15 mouse cellular contexts compared by ENCODE assay signal in genomic region chr7:99295104-99295503, GRCm38 (mm10). TPM values are rescaled to one million over a fixed set of nuclear protein-coding genes. Genes with fewer than 3 reads are reported as not detected.
DNase-seq lines count a peak whose midpoint lies in the region; ATAC-seq and TF ChIP-seq lines count a peak whose summit lies in the region.
"Had no signal": no experiment of that assay in that cellular context is flagged by ENCODE, and none has a peak within 500 bp of the region (broad histone marks: within the 10 kb centered on the region; RNA-seq: fewer than 3 reads in every experiment).

No protein-coding gene starts in this region.

- peaks cover 12% of the 10 kb centered on the region; the same call in 1 of the 2 replicates for H3K36me3 ChIP-seq in forebrain, embryonic 14.5 days (ENCODE audit: control insufficient read depth, insufficient read depth, low read length)
- peaks cover 14% of the 10 kb centered on the region for H3K36me3 ChIP-seq in forebrain, embryonic 10.5 days (replicated peaks)
- H3K36me3 ChIP-seq in neural tube, embryonic 13.5 days: peaks cover 37% of the 10 kb centered on the region
- no peaks in the 10 kb centered on the region for H3K36me3 ChIP-seq in myocyte (ENCODE audit: control insufficient read depth, insufficient read depth)
- no peaks in the 10 kb centered on the region for H3K36me3 ChIP-seq in liver, embryonic 12.5 days

- peak; percentile 28 for DNase-seq in forebrain, embryonic 14.5 days (ENCODE audit: low spot score)
- DNase-seq in forebrain, embryonic 10.5 days (ENCODE audit: extremely low spot score, low spot score): no peak
- DNase-seq in neural tube, embryonic 10.5 days (ENCODE audit: extremely low spot score, low spot score): no peak
- DNase-seq in gastrocnemius, postnatal 14 days: peak; percentile 64
- no peak for DNase-seq in testis, postnatal 14 days (ENCODE audit: low spot score)
- DNase-seq: B cell, adult 2 months; embryo, embryonic 11 days; kidney, adult 2 months; lung, postnatal 36 days had no signal

- TF ChIP-seq POLR2A in myocyte (IDR thresholded peaks at IDR 0.05; ENCODE audit: insufficient read length, low read depth): no peak

- no peak overlapping the region for H3K9ac ChIP-seq in forebrain, embryonic 14.5 days (ENCODE audit: low read length)
- no peak overlapping the region for H3K9ac ChIP-seq in neural tube, embryonic 13.5 days
- H3K9ac ChIP-seq in liver, embryonic 12.5 days: no peak overlapping the region
- H3K9ac ChIP-seq: neural tube, embryonic 12.5 days had no signal

- H3K4me2 ChIP-seq in forebrain, embryonic 14.5 days (ENCODE audit: low read length): no peak overlapping the region
- H3K4me2 ChIP-seq in neural tube, embryonic 13.5 days: no peak overlapping the region
- H3K4me2 ChIP-seq in myocyte (ENCODE audit: low read depth): peak overlapping the region; percentile 84
- no peak overlapping the region for H3K4me2 ChIP-seq in liver, embryonic 12.5 days
- H3K4me2 ChIP-seq: neural tube, embryonic 12.5 days had no signal

- H3K27me3 ChIP-seq in forebrain, embryonic 14.5 days (replicated peaks; ENCODE audit: control insufficient read depth, insufficient read depth, low read length): no peaks in the 10 kb centered on the region
- no peaks in the 10 kb centered on the region for H3K27me3 ChIP-seq in forebrain, embryonic 10.5 days (ENCODE audit: poor library complexity, severe bottlenecking)
- no peaks in the 10 kb centered on the region for H3K27me3 ChIP-seq in neural tube, embryonic 13.5 days
- H3K27me3 ChIP-seq in myocyte (ENCODE audit: control insufficient read depth, insufficient read depth, insufficient read length): no peaks in the 10 kb centered on the region
- peaks cover 13% of the 10 kb centered on the region; the same call in 1 of the 2 replicates for H3K27me3 ChIP-seq in liver, embryonic 12.5 days (replicated peaks)
- H3K27me3 ChIP-seq: neural tube, embryonic 12.5 days had no signal

- no peaks in the 10 kb centered on the region for H3K79me2 ChIP-seq in myocyte (ENCODE audit: control insufficient read depth, insufficient read depth)

- peak overlapping the region; percentile 23; the same call in 1 of the 2 replicates for H3K27ac ChIP-seq in forebrain, embryonic 14.5 days (ENCODE audit: low read depth, low read length)
- no peak overlapping the region for H3K27ac ChIP-seq in forebrain, embryonic 10.5 days
- H3K27ac ChIP-seq in neural tube, embryonic 13.5 days (replicated peaks): peak overlapping the region; percentile 75
- H3K27ac ChIP-seq in liver, embryonic 12.5 days: no peak overlapping the region
- H3K27ac ChIP-seq: neural tube, embryonic 12.5 days had no signal

- intact Hi-C loops in gastrocnemius, postnatal 14 days (cut with DNase I; ENCODE audit: low total_unique reads): no loop called here

- no peak overlapping the region for H3K4me3 ChIP-seq in forebrain, embryonic 14.5 days (ENCODE audit: low read depth, low read length)
- no peak overlapping the region for H3K4me3 ChIP-seq in forebrain, embryonic 10.5 days
- H3K4me3 ChIP-seq in neural tube, embryonic 13.5 days: no peak overlapping the region
- no peak overlapping the region for H3K4me3 ChIP-seq in myocyte
- H3K4me3 ChIP-seq in liver, embryonic 12.5 days: no peak overlapping the region
- H3K4me3 ChIP-seq: neural tube, embryonic 12.5 days had no signal

- WGBS in forebrain, embryonic 14.5 days: 64% methylated on average over 8 of the region's 8 CpGs
- 71% methylated on average over 8 of the region's 8 CpGs for WGBS in forebrain, embryonic 10.5 days
- WGBS in neural tube, embryonic 13.5 days: 68% methylated on average over 8 of the region's 8 CpGs
- 71% methylated on average over 8 of the region's 8 CpGs for WGBS in liver, embryonic 12.5 days (ENCODE audit: insufficient replicate concordance)

- H3K9me3 ChIP-seq in forebrain, embryonic 14.5 days (replicated peaks; ENCODE audit: control insufficient read depth, low read length): no peaks in the 10 kb centered on the region
- H3K9me3 ChIP-seq in forebrain, embryonic 10.5 days: peaks cover 9% of the 10 kb centered on the region; the same call in 1 of the 2 replicates
- H3K9me3 ChIP-seq in neural tube, embryonic 13.5 days: no peaks in the 10 kb centered on the region
- no peaks in the 10 kb centered on the region for H3K9me3 ChIP-seq in liver, embryonic 12.5 days (replicated peaks)

- no peak for ATAC-seq in forebrain, embryonic 14.5 days
- ATAC-seq in neural tube, embryonic 13.5 days (ENCODE audit: low read depth): no peak
- no peak for ATAC-seq in liver, embryonic 12.5 days

- H3K4me1 ChIP-seq in forebrain, embryonic 14.5 days (ENCODE audit: control insufficient read depth, insufficient read depth, low read length): no peaks in the 10 kb centered on the region
- H3K4me1 ChIP-seq in forebrain, embryonic 10.5 days: peaks cover 14% of the 10 kb centered on the region
- H3K4me1 ChIP-seq in neural tube, embryonic 13.5 days (replicated peaks): peaks cover 33% of the 10 kb centered on the region
- H3K4me1 ChIP-seq in liver, embryonic 12.5 days: no peaks in the 10 kb centered on the region

- no peak overlapping the region for H3ac ChIP-seq in myocyte (ENCODE audit: control insufficient read depth, insufficient read length)

TF ChIP-seq in myocyte, 11 proteins besides CTCF, POLR2A, EP300 and RAD21:
- peak in 2 of 3 experiments; percentile 68 to 74 for TF ChIP-seq MYOG (IDR thresholded peaks at IDR 0.05; ENCODE audit: control insufficient read depth in 1 of 3, insufficient read depth in 1 of 3, insufficient read length in 2 of 3, low read depth in 2 of 3)
- no peak for TF ChIP-seq POLR2AphosphoS2 (IDR thresholded peaks at IDR 0.05; ENCODE audit: insufficient read length, low read depth)
- no peak for TF ChIP-seq TCF12 (IDR thresholded peaks at IDR 0.05; ENCODE audit: insufficient read depth, poor library complexity, severe bottlenecking)
- peak in 2 of 3 experiments; percentile 59 to 84 for TF ChIP-seq MYOD1 (IDR thresholded peaks at IDR 0.05; ENCODE audit: control insufficient read depth in 1 of 3, insufficient read length in 2 of 3, low read depth in 2 of 3)
- peak; percentile 41 for TF ChIP-seq SRF (IDR thresholded peaks at IDR 0.05; ENCODE audit: control insufficient read depth, insufficient read length, low read depth)
- no peak for TF ChIP-seq E2F4 (IDR thresholded peaks at IDR 0.05; ENCODE audit: insufficient read depth)
TF ChIP-seq in myocyte: peak in this region for 3.

RNA-seq across cellular contexts. Expression of gene Map6, which starts 27.9 kb away (rescaled TPM):
- polyA plus RNA-seq in forebrain, embryonic 14.5 days (2014; fragmentation: Nextera tagmentation; extraction: Ambion mirVana): 46.2 and 62.4 TPM in 2 replicates
- polyA plus RNA-seq in forebrain, embryonic 10.5 days (2016; fragmentation: Nextera tagmentation; extraction: Ambion mirVana): 14.8 and 18.0 TPM in 2 replicates
- polyA plus RNA-seq in neural tube, embryonic 13.5 days (2015; fragmentation: Nextera tagmentation; extraction: Ambion mirVana): 105 and 111 TPM in 2 replicates
- total RNA-seq in gastrocnemius, postnatal 14 days (2021): 1 to 10 TPM; 3.9 to 6.6 TPM
- 35.1 TPM for polyA plus RNA-seq in myocyte (2012; fragmentation: generic; extraction: Trizol)
- polyA plus RNA-seq in liver, embryonic 12.5 days (2016; fragmentation: Nextera tagmentation; extraction: Ambion mirVana): 0.13 and 0.25 TPM in 2 replicates

RNA-seq across cellular contexts. Expression of gene Mogat2, which starts 56.7 kb away (rescaled TPM):
- 3.1 and 3.2 TPM in 2 replicates for polyA plus RNA-seq in forebrain, embryonic 14.5 days (2014; fragmentation: Nextera tagmentation; extraction: Ambion mirVana)
- 35.2 and 37.7 TPM in 2 replicates for polyA plus RNA-seq in forebrain, embryonic 10.5 days (2016; fragmentation: Nextera tagmentation; extraction: Ambion mirVana)
- polyA plus RNA-seq in neural tube, embryonic 13.5 days (2015; fragmentation: Nextera tagmentation; extraction: Ambion mirVana): 2.1 and 2.8 TPM in 2 replicates
- total RNA-seq in gastrocnemius, postnatal 14 days (2021): under 1 TPM in 1 of 2 experiments, not detected in 1; 0.14 TPM
- polyA plus RNA-seq in myocyte (2012; fragmentation: generic; extraction: Trizol): 1.9 TPM
- polyA plus RNA-seq in liver, embryonic 12.5 days (2016; fragmentation: Nextera tagmentation; extraction: Ambion mirVana): 28.8 and 33.9 TPM in 2 replicates
- total RNA-seq: gastrocnemius, postnatal 36 days; left cerebral cortex, adult 18-20 months had no signal

RNA-seq across cellular contexts. Expression of gene Serpinh1, which starts 57.9 kb away (rescaled TPM):
- polyA plus RNA-seq in forebrain, embryonic 14.5 days (2014; fragmentation: Nextera tagmentation; extraction: Ambion mirVana): 102 and 115 TPM in 2 replicates
- polyA plus RNA-seq in forebrain, embryonic 10.5 days (2016; fragmentation: Nextera tagmentation; extraction: Ambion mirVana): 825 and 923 TPM in 2 replicates
- polyA plus RNA-seq in neural tube, embryonic 13.5 days (2015; fragmentation: Nextera tagmentation; extraction: Ambion mirVana): 462 and 484 TPM in 2 replicates
- total RNA-seq in gastrocnemius, postnatal 14 days (2021): 100 to 1,000 TPM; 190 to 248 TPM
- 1,713 TPM for polyA plus RNA-seq in myocyte (2012; fragmentation: generic; extraction: Trizol)
- polyA plus RNA-seq in liver, embryonic 12.5 days (2016; fragmentation: Nextera tagmentation; extraction: Ambion mirVana): 249 and 251 TPM in 2 replicates

Comparison
In these comparisons a context has a peak if more than half of its experiments do, and no peak if none do; other contexts are left out.
1. DNase-seq: peak in forebrain, embryonic 14.5 days (single experiment) and gastrocnemius, postnatal 14 days (single experiment); none in forebrain, embryonic 10.5 days (single experiment), neural tube, embryonic 10.5 days (single experiment) and testis, postnatal 14 days (single experiment).
2. H3K27ac ChIP-seq: peak in forebrain, embryonic 14.5 days (single experiment) and neural tube, embryonic 13.5 days (single experiment); none in forebrain, embryonic 10.5 days (single experiment) and liver, embryonic 12.5 days (single experiment).
3. RNA of gene Map6, which starts 27.9 kb away (polyA plus RNA-seq): 105 to 111 TPM in neural tube, embryonic 13.5 days, 46.2 to 62.4 TPM in forebrain, embryonic 14.5 days, 35.1 TPM in myocyte (single experiment) and 14.8 to 18.0 TPM in forebrain, embryonic 10.5 days; 0.13 to 0.25 TPM in liver, embryonic 12.5 days; every median in the first group is over 10 times any median in the second.